Mouse (Mus musculus): ENCODE data around the gene Arx. TPM values are rescaled to one million over a fixed set of nuclear protein-coding genes. Genes with fewer than 3 reads are reported as not detected.

Gene Arx
- polyA plus RNA-seq, 1 experiment = not detected

GRCm38 (mm10) chrX:93319979-93320378 is 33.7 kb downstream of the Arx start:
- no peaks in the 10 kb centered on the region for H3K4me1 ChIP-seq (ENCODE audit: control insufficient read depth, insufficient read depth, low read length)
- no peak for TF ChIP-seq POLR2A (IDR thresholded peaks at IDR 0.05; ENCODE audit: borderline replicate concordance, low read depth, low read length)
- no peak for TF ChIP-seq CTCF (IDR thresholded peaks at IDR 0.05; ENCODE audit: low read depth, low read length)
- H3K27ac ChIP-seq (ENCODE audit: insufficient read depth, low read depth, low read length) = no peak overlapping the region
- H3K4me3 ChIP-seq (ENCODE audit: insufficient read depth, low read length) = no peak overlapping the region

- TF ChIP-seq POLR2A (IDR thresholded peaks at IDR 0.05; ENCODE audit: borderline replicate concordance, low read depth, low read length) (no peak), CTCF (IDR thresholded peaks at IDR 0.05; ENCODE audit: low read depth, low read length) (no peak)
- Histone ChIP-seq H3K4me3 (ENCODE audit: insufficient read depth, low read length) (no peak overlapping the region), H3K4me1 (ENCODE audit: control insufficient read depth, insufficient read depth, low read length) (no peaks in the 10 kb centered on the region)
Observed at GRCm38 (mm10) chrX:93321336-93321735, 35.1 kb downstream of the Arx start.

More at GRCm38 (mm10) chrX:93321336-93321735, 35.1 kb downstream of the Arx start:
- H3K27ac ChIP-seq (ENCODE audit: insufficient read depth, low read depth, low read length) = no peak overlapping the region
